Mouse (Mus musculus) CH12.LX (cell line): ENCODE data around the gene Usp36.

Experiments used
- CTCF ChIP-seq, 2 experiments: IDR thresholded peaks in 1 of 2; conservative IDR thresholded peaks in 1 of 2; 2 replicates each; pipeline ENCODE4 v1.5.1; 2011 to 2012; ENCODE audit warnings: low read depth in 2 of 2, low read length in 2 of 2, improper control_type of control experiment in 1 of 2, inconsistent platforms in 1 of 2, mild to moderate bottlenecking in 1 of 2, moderate library complexity in 1 of 2
- GABPA ChIP-seq: IDR thresholded peaks from 2 replicates; pipeline ENCODE4 v1.6.1; 2012; ENCODE audit warnings: low read depth, low read length, improper control_type of control experiment, inconsistent platforms; ENCODE audit not compliant: insufficient replicate concordance
- RCOR1 ChIP-seq: conservative IDR thresholded peaks from 2 replicates; pipeline ENCODE4 v1.6.1; 2012; ENCODE audit warnings: low read depth, mild to moderate bottlenecking, inconsistent platforms, low read length, improper control_type of control experiment
- SMC3 ChIP-seq: IDR thresholded peaks from 2 replicates; pipeline ENCODE4 v1.6.1; 2011; ENCODE audit warnings: low read depth, low read length, improper control_type of control experiment
- ZMIZ1 ChIP-seq: IDR thresholded peaks from 2 replicates; pipeline ENCODE4 v1.6.1; 2012; ENCODE audit warnings: low read depth, mild to moderate bottlenecking, inconsistent platforms, low read length, improper control_type of control experiment

DNA sequence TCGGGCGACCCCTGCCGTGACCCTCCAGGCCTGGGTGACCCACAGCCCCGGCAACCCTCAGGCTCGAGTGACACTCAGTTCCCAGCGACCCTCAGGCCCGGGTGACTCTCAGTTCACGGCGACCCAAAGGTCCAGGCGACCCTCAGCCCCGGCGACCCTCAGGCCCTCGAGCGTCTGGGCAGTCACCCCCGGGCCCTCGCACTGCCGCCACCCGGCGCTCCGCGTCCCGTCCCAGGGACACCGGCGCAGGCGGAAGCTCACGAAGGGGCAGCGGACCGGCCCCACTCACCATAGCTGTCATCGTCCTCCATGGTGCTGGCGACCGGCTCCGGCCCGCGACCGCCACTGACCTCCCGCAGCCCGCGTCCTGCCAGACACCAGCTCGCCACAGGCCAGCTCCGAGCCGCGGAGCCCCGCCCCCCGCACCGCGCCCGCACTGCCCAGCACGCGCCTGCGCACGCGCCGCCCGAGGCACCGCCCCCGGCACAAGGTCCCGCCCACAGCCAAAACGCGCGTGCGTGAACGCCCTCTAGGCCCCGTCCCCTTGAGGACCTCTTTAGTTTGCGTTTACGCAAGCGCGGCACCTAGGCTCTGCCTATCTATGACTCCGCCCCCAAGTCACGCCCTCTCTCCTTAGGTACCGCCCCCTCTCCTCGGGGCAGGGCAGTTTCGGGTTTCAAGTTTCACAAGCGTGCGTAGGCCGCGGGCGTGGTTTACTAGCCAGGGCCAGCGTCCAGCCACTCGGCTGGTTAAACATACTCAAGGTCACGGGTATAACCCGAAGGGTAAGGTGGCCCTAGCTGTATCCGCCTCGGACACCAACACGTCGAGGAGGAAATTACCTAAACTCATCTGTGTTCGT is 41.7 kb downstream of the Usp36 start, which contains the start of gene Cyth1:
- TF ChIP-seq SMC3 = no peak
- TF ChIP-seq GABPA = no peak
- TF ChIP-seq CTCF (conservative IDR thresholded peaks at IDR 0.05 in 1 of 2, IDR thresholded peaks at IDR 0.05 in 1 of 2; ENCODE audit: low read depth in 2 of 2, low read length in 2 of 2) = 0 out of 4 replicates have a peak, but pooled peaks of 1 of the 2 experiments have one; percentile 5
- TF ChIP-seq ZMIZ1 = no peak; the same call in 1 of the 2 replicates
- 0 out of 2 replicates have a peak, but pooled peaks have one; percentile 45 for TF ChIP-seq RCOR1
